ENCODE assay signal across 9 mouse cellular contexts in genomic region chr10:70686505-70686904, GRCm38 (mm10). TPM values are rescaled to one million over a fixed set of nuclear protein-coding genes. Genes with fewer than 3 reads are reported as not detected.
DNase-seq lines count a peak whose midpoint lies in the region; ATAC-seq and TF ChIP-seq lines count a peak whose summit lies in the region.
"Had no signal": no experiment of that assay in that cellular context is flagged by ENCODE, and none has a peak within 500 bp of the region (broad histone marks: within the 10 kb centered on the region; RNA-seq: fewer than 3 reads in every experiment).

No protein-coding gene starts in this region.

- intact Hi-C loops in left cerebral cortex, postnatal 10 days (cut with DNase I) = no loop called here

- H3K4me1 ChIP-seq in kidney, embryonic 14.5 days (ENCODE audit: control insufficient read depth, insufficient read depth, low read length) = 0 out of 2 replicates have a peak, but pooled peaks cover 7% of the 10 kb centered on the region
- H3K4me1 ChIP-seq in forebrain, postnatal 0 days (ENCODE audit: insufficient read depth) = 0 out of 2 replicates have a peak, but pooled peaks cover 4% of the 10 kb centered on the region
- H3K4me1 ChIP-seq in heart, embryonic 11.5 days (ENCODE audit: control insufficient read depth, insufficient read depth, low read length) = no peaks in the 10 kb centered on the region

- no peak overlapping the region for H3K9ac ChIP-seq in kidney, embryonic 14.5 days (ENCODE audit: low read depth, low read length)
- no peak overlapping the region for H3K9ac ChIP-seq in forebrain, postnatal 0 days
- H3K9ac ChIP-seq in heart, embryonic 11.5 days (ENCODE audit: low read depth, low read length) = no peak overlapping the region
- H3K9ac ChIP-seq: liver, embryonic 14.5 days had no signal

- no peaks in the 10 kb centered on the region for H3K36me3 ChIP-seq in kidney, embryonic 14.5 days (ENCODE audit: control insufficient read depth, insufficient read depth, low read length)
- no peaks in the 10 kb centered on the region for H3K36me3 ChIP-seq in forebrain, postnatal 0 days (ENCODE audit: insufficient read depth)
- no peaks in the 10 kb centered on the region for H3K36me3 ChIP-seq in heart, embryonic 11.5 days (ENCODE audit: control insufficient read depth, insufficient read depth, low read length)

- H3K27ac ChIP-seq in kidney, embryonic 14.5 days (ENCODE audit: low read depth, low read length) = no peak overlapping the region
- H3K27ac ChIP-seq in forebrain, postnatal 0 days (ENCODE audit: low read depth, low read length) = no peak overlapping the region
- H3K27ac ChIP-seq in heart, embryonic 11.5 days (ENCODE audit: low read depth, low read length) = no peak overlapping the region
- H3K27ac ChIP-seq: liver, embryonic 14.5 days had no signal

- no peak overlapping the region for H3K4me2 ChIP-seq in kidney, embryonic 14.5 days (replicated peaks; ENCODE audit: low read depth, low read length)
- H3K4me2 ChIP-seq in forebrain, postnatal 0 days (ENCODE audit: low read depth) = no peak overlapping the region
- no peak overlapping the region for H3K4me2 ChIP-seq in heart, embryonic 11.5 days

- TF ChIP-seq CTCF in forebrain, postnatal 0 days (IDR thresholded peaks at IDR 0.05; ENCODE audit: low read depth) = no peak

- peak; percentile 65 to 69 for DNase-seq in kidney, postnatal 25 days
- peak; percentile 67 for DNase-seq in forebrain, postnatal 0 days
- peak; percentile 41 to 59 for DNase-seq in left cerebral cortex, postnatal 10 days (ENCODE audit: extremely low spot score in 1 of 2, low spot score in 2 of 2)
- DNase-seq in right cerebral cortex, postnatal 25 days = peak; percentile 14
- no peak for DNase-seq in heart, adult 18-20 months
- DNase-seq in gastrocnemius, postnatal 4 days (ENCODE audit: low spot score in 2 of 2) = no peak

- no peaks in the 10 kb centered on the region for H3K9me3 ChIP-seq in kidney, embryonic 14.5 days (ENCODE audit: control insufficient read depth, low read length)
- H3K9me3 ChIP-seq in forebrain, postnatal 0 days (ENCODE audit: low read length) = no peaks in the 10 kb centered on the region
- H3K9me3 ChIP-seq in heart, embryonic 11.5 days (replicated peaks; ENCODE audit: control insufficient read depth, low read length) = no peaks in the 10 kb centered on the region

- 8% methylated on average over 3 of the region's 3 CpGs for WGBS in kidney, embryonic 14.5 days
- 8% methylated on average over 3 of the region's 3 CpGs for WGBS in forebrain, postnatal 0 days
- 51% methylated on average over 3 of the region's 3 CpGs for WGBS in heart, embryonic 11.5 days (ENCODE audit: insufficient replicate concordance)

- no peak for ATAC-seq in kidney, embryonic 14.5 days (ENCODE audit: low FRiP score, low TSS enrichment)
- peak; percentile 90 for ATAC-seq in forebrain, postnatal 0 days
- no peak for ATAC-seq in heart, embryonic 11.5 days (replicated peaks; ENCODE audit: insufficient number of reproducible peaks, low FRiP score, low TSS enrichment)

- H3K4me3 ChIP-seq in kidney, embryonic 14.5 days (ENCODE audit: low read length) = no peak overlapping the region
- no peak overlapping the region for H3K4me3 ChIP-seq in forebrain, postnatal 0 days (ENCODE audit: low read depth, low read length)
- H3K4me3 ChIP-seq in heart, embryonic 11.5 days (ENCODE audit: low read depth, low read length) = no peak overlapping the region

- no peaks in the 10 kb centered on the region for H3K27me3 ChIP-seq in kidney, embryonic 14.5 days (ENCODE audit: control insufficient read depth, insufficient read depth, low read length)
- H3K27me3 ChIP-seq in forebrain, postnatal 0 days (ENCODE audit: insufficient read depth, low read length) = no peaks in the 10 kb centered on the region
- H3K27me3 ChIP-seq in heart, embryonic 11.5 days (ENCODE audit: control insufficient read depth, insufficient read depth, low read length) = no peaks in the 10 kb centered on the region

RNA-seq across cellular contexts. Expression of gene Phyhipl, which starts 30.7 kb away (rescaled TPM):
- polyA plus RNA-seq in kidney, embryonic 14.5 days (2014; fragmentation: Nextera tagmentation; extraction: Ambion mirVana) = 9.9 and 16.1 TPM in 2 replicates
- 23.5 and 35.4 TPM in 2 replicates for total RNA-seq in forebrain, postnatal 0 days (2014; rRNA removed)
- polyA plus RNA-seq in forebrain, postnatal 0 days (2015; fragmentation: Nextera tagmentation; extraction: Ambion mirVana) = 152 and 229 TPM in 2 replicates
- 100 to 1,000 TPM; 209 to 221 TPM for total RNA-seq in left cerebral cortex, postnatal 10 days (2021)
- total RNA-seq in heart, adult 18-20 months (2021) = not detected
- 1.3 and 2.6 TPM in 2 replicates for polyA plus RNA-seq in heart, embryonic 11.5 days (2014; fragmentation: Nextera tagmentation; extraction: Ambion mirVana)
- total RNA-seq in gastrocnemius, postnatal 4 days (2021) = under 1 TPM; 0.34 to 0.93 TPM

Comparison
In these comparisons a context has a peak if more than half of its experiments do, and no peak if none do; other contexts are left out.
1. DNase-seq: peak in kidney, postnatal 25 days (2 of 2), forebrain, postnatal 0 days (single experiment), left cerebral cortex, postnatal 10 days (2 of 2) and right cerebral cortex, postnatal 25 days (single experiment); none in heart, adult 18-20 months (0 of 2) and gastrocnemius, postnatal 4 days (0 of 2).
2. RNA of gene Phyhipl, which starts 30.7 kb away (total RNA-seq): 209 to 221 TPM in left cerebral cortex, postnatal 10 days and 23.5 to 35.4 TPM in forebrain, postnatal 0 days; 0.34 to 0.93 TPM in gastrocnemius, postnatal 4 days and not detected in heart, adult 18-20 months; every median in the first group is over 10 times any median in the second.